Mouse (Mus musculus): ENCODE data around the gene Mrpl19.

The Mrpl19 gene

GRCm38 (mm10) chr6:81929402-81929801 lies 36.4 kb downstream of the Mrpl19 start:
- DNase-seq (ENCODE audit: low spot score): no peak

GRCm38 (mm10) chr6:81924304-81924703 lies 41.5 kb downstream of the Mrpl19 start:
- peak; percentile 43 for DNase-seq (ENCODE audit: low spot score)

DNA sequence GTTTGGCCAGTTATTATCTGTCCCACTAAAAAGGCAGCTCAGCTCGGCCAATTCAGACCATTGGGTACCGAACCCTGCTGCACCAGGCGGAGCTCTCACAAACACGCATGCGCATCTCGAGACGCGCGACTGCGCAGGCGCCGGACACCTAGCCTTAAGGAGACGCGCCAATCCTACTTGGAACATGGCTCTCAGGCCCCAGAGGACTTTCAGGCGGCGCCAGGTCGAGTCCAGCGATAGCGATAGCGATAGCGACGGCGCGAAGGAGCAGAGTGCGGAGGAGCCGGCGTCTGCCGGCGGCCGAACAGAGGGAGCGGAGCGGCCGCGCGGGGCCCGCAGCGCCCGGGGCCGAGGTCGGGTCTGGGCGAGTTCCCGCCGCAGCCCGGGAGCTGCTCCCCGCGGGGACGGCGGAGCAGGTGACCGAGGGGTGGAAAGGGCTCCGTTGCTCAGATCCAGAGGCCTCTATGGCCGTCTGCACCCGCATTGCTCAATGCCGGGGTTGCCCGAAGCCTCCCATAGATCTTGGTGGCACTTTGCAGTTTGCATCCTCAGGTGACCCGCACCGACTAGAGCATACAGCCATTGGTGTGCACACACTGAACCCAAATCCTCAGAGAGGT lies 42.1 kb downstream of the Mrpl19 start, which contains the start of gene Gcfc2:
Gene Gcfc2, plus strand, starts transcription at position 147 of the 620 bp plus-strand sequence.
- DNase-seq (ENCODE audit: low spot score): peak; percentile 98

DNA sequence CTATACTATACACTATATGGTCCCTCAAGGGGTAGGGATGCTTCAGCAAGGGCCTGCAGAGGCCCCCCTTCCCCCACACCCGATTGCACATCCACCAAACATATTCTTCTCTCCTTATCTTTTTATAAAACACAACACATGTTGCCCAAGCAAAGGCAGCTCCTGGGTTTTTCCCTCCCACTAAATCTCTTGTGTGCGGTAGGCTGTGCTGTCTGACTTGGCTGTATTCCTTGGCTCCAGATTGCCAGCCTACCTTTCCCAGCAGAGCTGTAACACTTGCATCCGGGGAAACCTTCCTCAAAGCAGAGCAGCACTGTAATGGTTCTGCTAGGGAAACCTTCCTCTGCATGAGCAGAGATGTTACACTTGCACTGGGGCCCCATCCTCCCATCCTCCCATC lies 53.6 kb downstream of the Mrpl19 start:
- no peak for DNase-seq (ENCODE audit: low spot score)

- DNase-seq (ENCODE audit: low spot score): no peak
Observed at GRCm38 (mm10) chr6:81911713-81912112, 54.0 kb downstream of the Mrpl19 start.

DNA sequence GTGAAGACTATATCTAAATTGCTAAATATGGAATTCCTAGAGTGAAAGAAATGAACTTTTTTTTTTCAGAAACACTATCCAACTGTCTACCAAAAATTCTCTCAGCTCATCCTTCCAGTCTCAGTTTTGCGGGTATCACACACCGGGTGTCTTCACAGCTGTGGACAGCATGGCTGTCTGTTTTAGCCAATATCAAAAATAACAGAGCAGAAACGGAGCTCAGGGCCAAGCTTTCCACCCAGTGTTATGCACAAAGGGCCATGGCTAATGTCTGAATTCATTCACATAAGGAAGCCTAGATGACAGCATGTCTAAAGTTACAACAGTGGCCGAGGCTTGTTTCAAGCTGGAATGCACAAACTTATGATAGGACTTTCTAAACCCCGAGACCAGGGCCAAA lies 54.5 kb downstream of the Mrpl19 start:
- no peak for DNase-seq (ENCODE audit: low spot score)

- no peak for DNase-seq (ENCODE audit: low spot score)
Observed at GRCm38 (mm10) chr6:81910302-81910855, 55.4 kb downstream of the Mrpl19 start.
